Mouse (Mus musculus) urinary bladder, adult 2 months (tissue): ENCODE results near the gene Mak. TPM values are rescaled to one million over a fixed set of nuclear protein-coding genes. Genes with fewer than 3 reads are reported as not detected.
"Not testable (repeated sequence)": the region's sequence is repeated elsewhere in the genome, so short reads cannot be mapped to it uniquely, and the experiment has no call there.

Source experiments
- DNase-seq: peaks from one replicate; pipeline ENCODE4 v3.0.0; 2022; ENCODE audit warnings: low spot score
- polyA plus RNA-seq: library from polyadenylated mRNA; depleted of rRNA; stranded (reverse); fragments of >200 nt; gene quantifications from 2 replicates; pipeline ENCODE4 v1.2.3, GENCODE M21; 2012; rRNA removed

The Mak gene
- polyA plus RNA-seq, 1 experiment, result 0.04 TPM

- not testable (repeated sequence) for DNase-seq
Measured at GRCm38 (mm10) chr13:40998537-40998936, 81.0 kb downstream of the Mak start.

GRCm38 (mm10) chr13:40994487-40995263 lies 84.8 kb downstream of the Mak start:
- DNase-seq, result no peak

GRCm38 (mm10) chr13:40988418-40988817 lies 91.1 kb downstream of the Mak start:
- DNase-seq, result no peak

- DNase-seq, result not testable (repeated sequence)
Measured at GRCm38 (mm10) chr13:40987608-40988303, 91.8 kb downstream of the Mak start.

GRCm38 (mm10) chr13:40986081-40986480 lies 93.4 kb downstream of the Mak start:
- no peak for DNase-seq

- no peak for DNase-seq
Measured at GRCm38 (mm10) chr13:40982759-40983158, 96.7 kb downstream of the Mak start.

- no peak for DNase-seq
Measured at GRCm38 (mm10) chr13:40979321-40979720, 100.2 kb downstream of the Mak start.

GRCm38 (mm10) chr13:40978652-40979051 lies 100.9 kb downstream of the Mak start:
- DNase-seq, result no peak

- no peak for DNase-seq
Measured at GRCm38 (mm10) chr13:40977609-40978008, 101.9 kb downstream of the Mak start.

Other genes starting within 250 kb of the Mak start
- 10.3 and 20.4 TPM in 2 replicates for gene Gcnt2, start 220.0 kb downstream of the Mak start, polyA plus RNA-seq
- 54.2 and 68.3 TPM in 2 replicates for gene Pak1ip1, start 78.7 kb downstream of the Mak start, polyA plus RNA-seq
- 89.9 and 115 TPM in 2 replicates for gene Tmem14c, start 63.4 kb downstream of the Mak start, polyA plus RNA-seq
- gene Gcm2, start 31.3 kb upstream of the Mak start, polyA plus RNA-seq, result not detected in 2 replicates
- gene Sycp2l, start 34.6 kb upstream of the Mak start, polyA plus RNA-seq, result not detected in 2 replicates
- gene Elovl2, start 140.7 kb upstream of the Mak start, polyA plus RNA-seq, result 0.07 and 0.16 TPM in 2 replicates
- gene Smim13, start 170.1 kb upstream of the Mak start, polyA plus RNA-seq, result 9.0 and 10.4 TPM in 2 replicates
- not detected in 2 replicates for gene Gm17364, start 194.3 kb upstream of the Mak start, polyA plus RNA-seq